Mouse (Mus musculus) lung, postnatal 36 days (tissue): ENCODE results near the gene Vps37d.
"Not testable (repeated sequence)": the region's sequence is repeated elsewhere in the genome, so short reads cannot be mapped to it uniquely, and the experiment has no call there.

Source experiments
- DNase-seq: peaks from one replicate; pipeline ENCODE4 v3.0.0; 2022; ENCODE audit warnings: mixed read lengths

Vps37d gene

DNA sequence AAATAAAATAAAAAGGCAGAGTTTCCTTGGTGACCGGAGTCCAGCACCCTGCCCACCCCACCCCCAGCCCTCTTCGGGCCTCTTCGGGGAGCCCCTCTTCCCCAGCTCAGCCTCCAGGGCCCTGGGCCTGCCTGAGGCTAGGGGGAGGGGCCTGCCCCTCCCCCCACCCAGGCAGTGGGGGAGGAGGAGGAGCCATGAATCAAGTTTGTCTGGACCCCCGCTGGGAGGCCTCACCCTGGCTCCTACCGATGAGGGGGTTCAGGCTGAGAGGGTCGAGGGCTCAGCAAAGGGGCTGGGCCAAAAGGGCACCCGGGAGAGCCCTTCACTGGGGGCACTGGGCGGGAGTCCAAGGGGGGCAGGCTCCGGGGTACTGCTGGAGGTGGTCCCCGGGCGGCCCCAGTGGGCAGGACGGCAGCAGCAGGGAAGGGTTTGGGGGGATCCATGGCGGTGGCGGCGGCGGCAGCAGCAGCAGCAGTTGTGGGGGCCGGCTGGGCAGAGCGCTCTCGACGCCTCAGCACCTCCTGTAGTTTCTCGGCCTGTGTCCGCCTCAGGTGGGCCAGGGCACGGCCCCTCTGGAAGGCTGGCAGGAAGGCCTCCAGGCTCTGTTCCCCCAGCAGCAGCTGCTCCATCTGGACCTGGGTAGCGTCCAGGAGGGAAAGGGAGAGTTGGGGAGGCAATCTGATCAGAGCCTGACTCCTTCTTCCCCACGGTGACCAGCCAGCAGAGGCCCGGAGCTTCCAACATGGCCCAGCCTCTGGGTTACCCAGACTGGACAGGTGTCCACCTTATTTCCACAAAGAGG, 4.5 kb downstream of the Vps37d start:
- no peak for DNase-seq

DNA sequence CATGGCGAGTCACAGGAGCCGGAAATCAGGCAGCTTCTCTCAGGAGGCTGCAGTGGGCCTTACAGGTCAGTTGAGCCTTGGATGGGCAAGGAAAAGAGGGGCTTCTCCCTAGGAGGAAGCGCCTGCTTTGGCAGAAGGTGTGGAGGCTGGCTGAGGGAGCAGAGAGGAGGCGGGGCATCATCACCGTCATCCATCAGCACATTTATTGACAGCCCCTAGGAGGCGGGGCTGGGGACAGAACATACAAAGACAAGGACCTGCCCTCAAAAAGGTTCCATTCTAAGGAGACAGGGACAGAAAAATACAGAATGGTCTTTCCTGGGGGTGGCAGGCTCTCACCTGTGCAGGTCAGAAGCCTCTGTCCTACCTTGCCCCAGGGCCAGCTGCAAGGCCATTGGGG, 5.3 kb downstream of the Vps37d start:
- no peak for DNase-seq

DNA sequence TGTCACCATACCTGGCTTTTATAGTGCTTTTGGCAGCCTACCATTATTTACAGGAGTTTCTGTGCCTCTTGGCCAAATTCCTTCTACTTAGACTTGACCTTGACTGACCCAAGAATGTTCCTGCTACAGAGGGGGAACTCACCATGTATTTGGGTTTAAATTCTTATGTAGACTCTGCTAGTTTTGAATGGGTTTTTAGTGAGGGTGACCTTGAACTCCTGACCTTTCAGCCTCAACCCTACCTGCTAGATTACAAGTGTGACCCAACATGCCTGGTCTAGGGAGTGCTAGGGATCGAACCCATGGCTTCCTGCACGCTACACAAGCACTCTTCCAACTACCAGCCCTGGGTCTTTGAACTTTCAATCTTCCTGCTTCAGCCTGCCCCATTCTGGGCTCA, 6.0 kb downstream of the Vps37d start:
- DNase-seq: no peak

GRCm38 (mm10) chr5:135070448-135070847, 7.6 kb downstream of the Vps37d start:
- no peak for DNase-seq

DNA sequence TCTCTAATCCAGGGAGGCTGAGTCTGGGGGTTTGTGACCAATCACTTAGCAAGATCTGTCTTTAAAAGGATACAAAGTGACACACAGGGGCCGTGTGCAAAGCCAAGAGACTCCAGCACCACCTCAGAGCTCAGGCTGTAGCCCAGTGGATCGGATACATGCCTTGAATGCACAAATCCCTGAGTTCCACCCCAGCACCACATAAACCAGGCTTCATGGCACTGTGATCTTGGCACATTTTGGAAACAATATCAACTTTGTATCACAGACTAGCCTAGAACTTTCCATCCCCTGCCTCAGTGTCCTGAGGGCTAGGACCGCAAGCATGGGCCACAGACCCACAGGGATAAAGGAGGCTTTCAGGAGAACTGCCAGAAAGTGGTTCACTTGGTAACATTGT, 12.1 kb downstream of the Vps37d start:
- no peak for DNase-seq

GRCm38 (mm10) chr5:135064909-135065446, 13.1 kb downstream of the Vps37d start, which contains the start of gene Bud23:
TSS of gene Bud23 (minus strand) at chr5:135064959.
- not testable (repeated sequence) for DNase-seq

- DNase-seq: no peak
Observed at GRCm38 (mm10) chr5:135064382-135064766, 13.7 kb downstream of the Vps37d start.

- peak; percentile 98 for DNase-seq
Observed at GRCm38 (mm10) chr5:135063629-135064381, 14.3 kb downstream of the Vps37d start, which contains the start of gene Dnajc30. TSS of gene Dnajc30 (plus strand) at chr5:135064202.

GRCm38 (mm10) chr5:135053356-135053755, 24.7 kb downstream of the Vps37d start:
- no peak for DNase-seq

DNA sequence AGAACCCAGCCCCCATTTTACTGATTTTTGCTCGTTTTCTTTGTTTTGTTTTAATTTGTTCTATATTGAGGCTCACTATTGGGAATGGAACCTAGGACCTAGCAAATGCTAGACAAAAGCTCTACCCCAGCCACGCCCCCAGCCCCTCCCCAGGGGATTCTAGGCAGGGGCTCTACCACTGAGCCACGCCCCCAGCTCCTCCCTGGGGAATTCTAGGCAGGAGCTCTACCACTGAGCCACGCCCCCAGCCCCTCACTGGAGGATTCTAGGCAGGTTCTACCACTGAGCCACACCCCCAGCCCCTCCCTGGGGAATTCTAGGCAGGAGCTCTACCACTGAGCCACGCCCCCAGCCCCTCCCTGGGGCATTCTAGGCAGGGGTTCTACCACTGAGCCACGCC, 28.8 kb downstream of the Vps37d start:
- DNase-seq: not testable (repeated sequence)

- no peak for DNase-seq
Observed at GRCm38 (mm10) chr5:135048539-135048938, 29.5 kb downstream of the Vps37d start.

GRCm38 (mm10) chr5:135044575-135044974, 33.5 kb downstream of the Vps37d start:
- no peak for DNase-seq

- DNase-seq: no peak
Observed at GRCm38 (mm10) chr5:135042105-135042788, 35.8 kb downstream of the Vps37d start.

DNA sequence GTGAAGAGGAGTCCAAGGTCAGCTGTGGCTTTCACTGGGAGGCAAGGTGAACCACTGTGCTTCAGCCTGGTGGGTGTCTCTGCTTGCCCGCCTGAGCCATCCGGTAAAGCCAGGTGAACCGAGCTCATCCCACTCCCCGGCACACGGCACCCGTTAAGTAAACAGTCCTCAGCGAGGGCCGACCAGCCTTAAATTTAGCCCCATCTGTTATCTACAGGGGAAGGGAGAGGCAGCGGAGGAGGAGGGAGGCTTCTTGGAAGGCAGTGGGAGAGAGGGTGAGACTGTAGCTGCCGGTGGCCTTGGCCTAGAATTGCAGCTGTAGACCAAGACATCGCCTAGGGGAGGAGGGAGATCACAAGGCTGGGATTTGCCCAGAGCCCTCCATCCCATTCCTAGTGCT, 37.3 kb downstream of the Vps37d start:
- DNase-seq: no peak

DNA sequence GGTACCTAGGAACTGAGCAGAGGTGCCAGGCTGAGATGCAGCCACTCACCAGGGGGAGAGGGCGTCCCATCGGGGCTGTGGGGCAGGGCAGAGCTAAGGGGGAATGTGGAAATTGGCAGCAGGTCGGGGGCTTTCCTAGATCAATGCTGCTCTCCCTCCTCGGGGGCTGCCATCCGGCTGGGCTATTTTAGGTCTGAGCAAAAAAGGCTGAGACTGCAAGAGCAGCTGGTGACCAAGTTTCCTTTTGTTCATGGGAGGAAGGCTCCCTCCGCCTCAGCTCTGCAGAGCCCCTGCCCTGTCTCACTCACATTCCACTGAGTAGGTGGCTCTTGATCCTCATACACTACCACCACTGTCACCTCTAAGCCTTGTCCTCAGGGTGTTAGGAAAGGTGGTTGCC, 38.0 kb downstream of the Vps37d start:
- DNase-seq: no peak

DNA sequence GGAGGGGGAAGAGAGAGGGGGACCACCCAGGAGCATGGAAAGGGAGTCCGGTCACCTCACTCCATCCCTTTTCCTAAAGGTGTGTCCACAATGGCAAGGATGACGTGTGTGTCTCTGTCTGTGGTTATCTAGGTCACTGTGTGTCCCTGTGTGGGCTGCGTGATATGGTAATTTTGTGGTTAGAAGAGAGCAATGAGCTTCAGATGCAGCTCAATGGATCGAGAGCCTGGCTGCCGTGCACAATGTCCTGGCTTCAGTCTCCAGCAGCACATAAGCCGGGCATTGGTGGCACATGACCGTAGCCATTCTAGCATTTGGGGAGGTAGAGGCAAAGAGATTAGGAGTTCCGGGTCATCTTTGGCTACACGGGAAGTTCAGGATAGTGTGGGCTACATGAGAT, 38.5 kb downstream of the Vps37d start:
- DNase-seq: no peak

DNA sequence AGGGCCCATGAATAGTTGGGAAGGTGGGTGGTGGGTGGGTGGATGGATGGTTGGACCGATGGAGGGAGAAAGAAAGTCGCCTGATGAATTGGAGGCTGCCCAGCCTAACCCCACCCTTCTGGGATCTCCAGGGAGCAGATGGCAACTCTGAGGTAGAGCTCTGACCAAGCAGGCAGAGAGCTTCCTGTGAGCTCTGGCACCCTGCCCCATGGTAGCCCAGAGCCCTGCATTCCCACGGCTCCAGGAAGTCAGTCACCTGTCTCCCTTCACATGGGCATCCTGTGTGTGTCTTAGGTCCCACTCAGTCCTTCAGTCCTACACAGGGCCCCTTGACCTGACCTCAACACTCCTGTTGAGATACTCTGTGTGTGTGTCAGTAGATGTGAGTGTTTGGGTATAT, 40.1 kb downstream of the Vps37d start:
- DNase-seq: no peak

- DNase-seq: no peak
Observed at GRCm38 (mm10) chr5:135035608-135036359, 42.3 kb downstream of the Vps37d start.

DNA sequence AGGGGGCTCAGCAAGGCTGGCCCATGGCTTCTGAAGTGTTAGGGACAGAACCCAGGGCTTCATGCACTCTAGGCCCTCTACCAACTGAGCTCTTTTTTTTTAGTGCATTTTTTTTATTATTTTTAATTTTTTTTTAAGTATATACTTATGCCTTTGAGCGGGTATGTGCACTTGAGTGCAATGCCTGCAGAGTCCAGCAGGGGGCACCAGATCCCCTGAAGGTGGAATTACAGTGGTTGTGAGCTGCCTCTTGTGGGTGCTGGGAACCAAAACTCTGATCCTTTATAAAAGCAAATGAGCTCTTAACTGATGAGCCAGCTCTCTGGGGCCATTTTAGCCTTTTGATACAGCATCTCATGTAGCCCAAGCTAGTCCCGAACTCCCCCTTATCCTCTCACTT, 43.5 kb downstream of the Vps37d start:
- DNase-seq: no peak

GRCm38 (mm10) chr5:135032581-135032980, 45.5 kb downstream of the Vps37d start:
- no peak for DNase-seq

GRCm38 (mm10) chr5:135029007-135029854, 48.8 kb downstream of the Vps37d start:
- DNase-seq: peak; percentile 54
